Mouse (Mus musculus) gastrocnemius, postnatal 36 days (tissue): ENCODE results near the gene Prss36. TPM values are rescaled to one million over a fixed set of nuclear protein-coding genes. Genes with fewer than 3 reads are reported as not detected.
"Not testable (repeated sequence)": the region's sequence is repeated elsewhere in the genome, so short reads cannot be mapped to it uniquely, and the experiment has no call there.

Experiments
- DNase-seq, 2 experiments: peaks; one replicate each; pipeline ENCODE4 v3.0.0; 2022
- intact Hi-C: fragments of 180-260 bp; cut with DNase I; formaldehyde crosslinking; loops from one replicate; pipeline ENCODE4 v1.15.1; 2025
- long read RNA-seq, 2 experiments: library from polyadenylated mRNA; stranded (forward); transcript quantifications; one replicate each; pipeline ENCODE4 v2.0.0; 2021
- total RNA-seq, 2 experiments: library from RNA; stranded (reverse); gene quantifications; 2 replicates each; pipeline ENCODE4 v1.2.3; 2021

Gene Prss36
- total RNA-seq = 1 to 10 TPM; 6.5 to 7.2 TPM
- long read RNA-seq, experiment 1, partial matches to known transcripts = 1 of 11 reads
- long read RNA-seq, experiment 1, other reads (novel, unspliced or antisense) = 6 of 11 reads
- long read RNA-seq, experiment 2, partial matches to known transcripts = 2 of 13 reads
- long read RNA-seq, experiment 2, other reads (novel, unspliced or antisense) = 6 of 13 reads

- intact Hi-C loops = no loop called here
- no peak for DNase-seq
Measured at GRCm38 (mm10) chr7:127946470-127947023, at the start of gene Prss36. Gene Prss36, minus strand, starts transcription at chr7:127946725.

- DNase-seq = no peak
- intact Hi-C loops = no loop called here
Measured at GRCm38 (mm10) chr7:127993341-127993977, 46.9 kb upstream of the Prss36 start, which contains the start of gene Pycard. Gene Pycard, minus strand, starts transcription at chr7:127993867.

- intact Hi-C loops = no loop called here
- no peak for DNase-seq
Measured at GRCm38 (mm10) chr7:127992488-127993340, 46.2 kb upstream of the Prss36 start.

- DNase-seq = peak; percentile 41 to 57
- intact Hi-C loops = no loop called here
Measured at GRCm38 (mm10) chr7:127991643-127992487, 45.3 kb upstream of the Prss36 start.

GRCm38 (mm10) chr7:127988904-127989303 lies 42.4 kb upstream of the Prss36 start:
- intact Hi-C loops = no loop called here
- DNase-seq = no peak

GRCm38 (mm10) chr7:127980606-127981005 lies 34.1 kb upstream of the Prss36 start:
- intact Hi-C loops = no loop called here
- no peak for DNase-seq

- DNase-seq = no peak
- intact Hi-C loops = no loop called here
Measured at GRCm38 (mm10) chr7:127978856-127979255, 32.3 kb upstream of the Prss36 start.

GRCm38 (mm10) chr7:127974413-127974930 lies 27.9 kb upstream of the Prss36 start:
- intact Hi-C loops = no loop called here
- DNase-seq = no peak

- peak; percentile 71 to 78 for DNase-seq
- intact Hi-C loops = no loop called here
Measured at GRCm38 (mm10) chr7:127967922-127968828, 21.6 kb upstream of the Prss36 start.

- intact Hi-C loops = no loop called here
- DNase-seq = peak; percentile 93 to 97
Measured at GRCm38 (mm10) chr7:127967004-127967921, 20.7 kb upstream of the Prss36 start, which contains the start of gene Fus. Gene Fus, plus strand, starts transcription at chr7:127967457.

- intact Hi-C loops = no loop called here
Measured at GRCm38 (mm10) chr7:127966371-127966918, 19.9 kb upstream of the Prss36 start.

GRCm38 (mm10) chr7:127959364-127959763 lies 12.8 kb upstream of the Prss36 start:
- intact Hi-C loops = no loop called here
- no peak for DNase-seq

More at GRCm38 (mm10) chr7:127966371-127966918, 19.9 kb upstream of the Prss36 start:
- no peak for DNase-seq

- intact Hi-C loops = no loop called here
- no peak for DNase-seq
Measured at GRCm38 (mm10) chr7:127952864-127953581, 6.5 kb upstream of the Prss36 start.

- intact Hi-C loops = no loop called here
- no peak for DNase-seq
Measured at GRCm38 (mm10) chr7:127944614-127945013, 1.9 kb downstream of the Prss36 start.

GRCm38 (mm10) chr7:127942097-127942496 lies 4.4 kb downstream of the Prss36 start:
- DNase-seq, intact Hi-C loops: not testable (repeated sequence)

GRCm38 (mm10) chr7:127936216-127936884 lies 10.2 kb downstream of the Prss36 start:
- DNase-seq = no peak
- intact Hi-C loops = loop anchor here (5.0 kb wide), 1 partner anchor 134 kb away; the partner anchor contains the start of gene Hsd3b7
